Mouse (Mus musculus) embryonic facial prominence, embryonic 11.5 days (tissue): ENCODE data around the gene Nptx1. TPM values are rescaled to one million over a fixed set of nuclear protein-coding genes. Genes with fewer than 3 reads are reported as not detected.

Experiments used
- ATAC-seq: fragments of 200-750 bp; cut with Nextera tagmentation; replicated peaks from 2 replicates; pipeline ENCODE4 v1.8.0; 2017; ENCODE audit warnings: low read depth; ENCODE audit not compliant: insufficient number of reproducible peaks, low FRiP score, low TSS enrichment
- DNase-seq: peaks from one replicate; pipeline ENCODE4 v3.0.0-alpha.2; 2015; ENCODE audit warnings: low spot score
- H3K27ac ChIP-seq: fragments of 300-500 bp; sonication (generic); replicated peaks from 2 replicates; pipeline ENCODE4 v1.5.1; 2014; ENCODE audit warnings: mild to moderate bottlenecking, low read depth, low read length, control low read depth
- H3K27me3 ChIP-seq: fragments of 300-500 bp; sonication (generic); 2 replicates; pipeline ENCODE4 v1.6.1; 2014; ENCODE audit warnings: mild to moderate bottlenecking, low read length, moderate library complexity, mixed read lengths; ENCODE audit not compliant: control insufficient read depth, insufficient read depth
- H3K36me3 ChIP-seq: fragments of 300-500 bp; sonication (generic); replicated peaks from 2 replicates; pipeline ENCODE4 v1.6.1; 2014; ENCODE audit warnings: low read depth, mild to moderate bottlenecking, low read length, moderate library complexity, mixed read lengths; ENCODE audit not compliant: control insufficient read depth, insufficient read depth
- H3K4me1 ChIP-seq: fragments of 300-500 bp; sonication (generic); 2 replicates; pipeline ENCODE4 v1.6.1; 2014; ENCODE audit warnings: low read length, mixed read lengths; ENCODE audit not compliant: control insufficient read depth, insufficient read depth
- H3K4me2 ChIP-seq: fragments of 300-500 bp; sonication (generic); 2 replicates; pipeline ENCODE4 v1.6.1; 2014; ENCODE audit warnings: low read depth, mild to moderate bottlenecking, control low read depth, low read length, moderate library complexity
- H3K4me3 ChIP-seq: fragments of 300-500 bp; sonication (generic); 2 replicates; pipeline ENCODE4 v1.5.1; 2014; ENCODE audit warnings: low read depth, low read length, control low read depth
- H3K9ac ChIP-seq: fragments of 300-500 bp; sonication (generic); replicated peaks from 2 replicates; pipeline ENCODE4 v1.6.1; 2014; ENCODE audit warnings: mild to moderate bottlenecking, control low read depth, low read length
- H3K9me3 ChIP-seq: fragments of 300-500 bp; sonication (generic); replicated peaks from 2 replicates; pipeline ENCODE4 v1.6.1; 2016; ENCODE audit warnings: mild to moderate bottlenecking, low read length, inconsistent platforms, mixed read lengths; ENCODE audit not compliant: control insufficient read depth
- WGBS: fragments of 180-500 bp; shearing (Covaris S2); extraction: QIAGEN DNeasy Blood & Tissue Kit; methylation state at CpG from one replicate; pipeline ENCODE4 v1.1.7; 2014; 5-methylcytosine and 5-hydroxymethylcytosine counted together
- polyA plus RNA-seq: library from polyadenylated mRNA; unstranded; fragments of >200 nt; fragmentation: Nextera tagmentation; extraction: Ambion mirVana; gene quantifications from 2 replicates; pipeline ENCODE4 v1.2.1, GENCODE M21; 2014

Nptx1 gene
- polyA plus RNA-seq, 1 experiment from 2014 or later = 1.8 TPM

- no peak overlapping the region for H3K4me3 ChIP-seq
- H3K4me1 ChIP-seq = no peaks in the 10 kb centered on the region
- no peak overlapping the region for H3K27ac ChIP-seq
- H3K9ac ChIP-seq = no peak overlapping the region
- no peak overlapping the region for H3K4me2 ChIP-seq
- no peaks in the 10 kb centered on the region; the same call in 1 of the 2 replicates for H3K36me3 ChIP-seq
- DNase-seq (no peak), ATAC-seq (no peak)
- H3K27me3 ChIP-seq = no peaks in the 10 kb centered on the region
- WGBS = 91% methylated on average over 5 of the region's 5 CpGs
- H3K9me3 ChIP-seq = no peaks in the 10 kb centered on the region
These were observed 51.4 kb downstream of the Nptx1 start for GRCm38 (mm10) chr11:119496147-119496546.

- ATAC-seq (no peak), DNase-seq (no peak)
- WGBS = 65% methylated on average over 4 of the region's 4 CpGs
- no peak overlapping the region for H3K4me3 ChIP-seq
- H3K27me3 ChIP-seq = no peaks in the 10 kb centered on the region
- no peak overlapping the region for H3K4me2 ChIP-seq
- H3K27ac ChIP-seq = no peak overlapping the region
- no peaks in the 10 kb centered on the region for H3K4me1 ChIP-seq
- no peaks in the 10 kb centered on the region for H3K36me3 ChIP-seq
- no peaks in the 10 kb centered on the region for H3K9me3 ChIP-seq
- H3K9ac ChIP-seq = no peak overlapping the region
These were observed 54.0 kb downstream of the Nptx1 start for GRCm38 (mm10) chr11:119493516-119493915.

GRCm38 (mm10) chr11:119492830-119493229, 54.7 kb downstream of the Nptx1 start:
- Histone ChIP-seq H3K9ac (no peak overlapping the region), H3K4me1 (no peaks in the 10 kb centered on the region), H3K4me2 (no peak overlapping the region; the same call in 1 of the 2 replicates), H3K36me3 (no peaks in the 10 kb centered on the region), H3K27ac (no peak overlapping the region), H3K27me3 (no peaks in the 10 kb centered on the region), H3K4me3 (peak overlapping the region; percentile 84; the same call in 1 of the 2 replicates), H3K9me3 (no peaks in the 10 kb centered on the region)
- DNase-seq (no peak), ATAC-seq (no peak)
- WGBS = 95% methylated on average over 6 of the region's 6 CpGs

- no peaks in the 10 kb centered on the region for H3K9me3 ChIP-seq
- ATAC-seq = peak; percentile 37
- WGBS = 5% methylated on average over 27 of the region's 27 CpGs
- no peak for DNase-seq
- H3K27me3 ChIP-seq = no peaks in the 10 kb centered on the region
- H3K4me3 ChIP-seq = peak overlapping the region; percentile 84
- peak overlapping the region; percentile 66 for H3K4me2 ChIP-seq
- H3K9ac ChIP-seq = peak overlapping the region; percentile 93
- no peaks in the 10 kb centered on the region for H3K4me1 ChIP-seq
- H3K27ac ChIP-seq = peak overlapping the region; percentile 84
- H3K36me3 ChIP-seq = no peaks in the 10 kb centered on the region
These were observed 55.9 kb downstream of the Nptx1 start for GRCm38 (mm10) chr11:119491690-119492087.

- Histone ChIP-seq H3K36me3 (no peaks in the 10 kb centered on the region), H3K4me3 (peak within 1 kb of the TSS; percentile 84), H3K27ac (peak within 1 kb of the TSS; percentile 84), H3K9ac (peak within 1 kb of the TSS; percentile 93), H3K4me2 (peak within 1 kb of the TSS; percentile 66), H3K9me3 (no peaks in the 10 kb centered on the region), H3K4me1 (no peaks in the 10 kb centered on the region), H3K27me3 (no peaks in the 10 kb centered on the region)
- under 1% methylated on average over 66 of the region's 66 CpGs for WGBS
- peak; percentile 99 for DNase-seq
- ATAC-seq = peak; percentile 92
These were observed 56.5 kb downstream of the Nptx1 start, which contains the start of gene Endov for GRCm38 (mm10) chr11:119490861-119491689. Gene Endov (plus strand): TSS chr11:119491347.

Other genes with a start within 250 kb of the Nptx1 start
- 392 and 414 TPM in 2 replicates for gene Eif4a3, start 247.7 kb downstream of the Nptx1 start, polyA plus RNA-seq
- gene Card14, start 240.0 kb downstream of the Nptx1 start, polyA plus RNA-seq = 0.06 and 0.08 TPM in 2 replicates
- gene Sgsh, start 192.2 kb downstream of the Nptx1 start, polyA plus RNA-seq = 4.5 and 6.2 TPM in 2 replicates
- 5.5 and 7.1 TPM in 2 replicates for gene Slc26a11, start 192.2 kb downstream of the Nptx1 start, polyA plus RNA-seq
- gene Rnf213, start 154.7 kb downstream of the Nptx1 start, polyA plus RNA-seq = 1.7 and 1.8 TPM in 2 replicates
- gene Endov, start 56.4 kb downstream of the Nptx1 start, polyA plus RNA-seq = 12.4 and 12.7 TPM in 2 replicates
- gene Rptor, start 55.2 kb upstream of the Nptx1 start, polyA plus RNA-seq = 10.1 and 10.4 TPM in 2 replicates